11 mouse cellular contexts compared by ENCODE assay signal in genomic region chr17:14187096-14187495, GRCm38 (mm10). TPM values are rescaled to one million over a fixed set of nuclear protein-coding genes. Genes with fewer than 3 reads are reported as not detected.
"Had no signal": no experiment of that assay in that cellular context is flagged by ENCODE, and none has a peak within 500 bp of the region (broad histone marks: within the 10 kb centered on the region; RNA-seq: fewer than 3 reads in every experiment).

No protein-coding gene starts in this region.

- H3K9ac ChIP-seq: liver, embryonic 15.5 days; midbrain, embryonic 13.5 days had no signal

- H3K9me3 ChIP-seq: limb, embryonic 10.5 days; liver, embryonic 15.5 days; midbrain, embryonic 13.5 days had no signal

- H3K4me1 ChIP-seq: liver, embryonic 15.5 days; midbrain, embryonic 13.5 days had no signal

- DNase-seq: lung, adult 2 months; lung, postnatal 36 days; thymus, postnatal 4 days had no signal

- H3K36me3 ChIP-seq: limb, embryonic 10.5 days; liver, embryonic 15.5 days; midbrain, embryonic 13.5 days had no signal

- H3K4me2 ChIP-seq: liver, embryonic 11.5 days; liver, embryonic 15.5 days; midbrain, embryonic 13.5 days had no signal

- ATAC-seq: lung, postnatal 0 days; midbrain, embryonic 13.5 days had no signal

- H3K27me3 ChIP-seq: liver, embryonic 15.5 days; midbrain, embryonic 13.5 days had no signal

- H3K4me3 ChIP-seq: left cerebral cortex, adult 2 months; limb, embryonic 10.5 days; liver, embryonic 15.5 days; midbrain, embryonic 13.5 days had no signal

- H3K27ac ChIP-seq: left cerebral cortex, adult 2 months; limb, embryonic 10.5 days; liver, embryonic 15.5 days; midbrain, embryonic 13.5 days; stomach, postnatal 0 days had no signal

RNA-seq across cellular contexts. Expression of gene Dact2, which starts 17.0 kb away (rescaled TPM):
- total RNA-seq: megakaryocyte progenitor cell, adult 5-6 weeks had no signal
